Mouse (Mus musculus) telencephalon, adult 2 months (tissue): ENCODE measurements at regions not wholly inside any gene's neighbourhood (a gene's known extent, or its start where the extent isn't known, plus 50 kb on each side); places are given as distances from the start of the nearest gene placed in this dataset.

ENCODE experiments used
- DNase-seq: peaks from one replicate; pipeline ENCODE4 v3.0.0-alpha.2; 2011; ENCODE audit warnings: low read depth, low spot score

DNA sequence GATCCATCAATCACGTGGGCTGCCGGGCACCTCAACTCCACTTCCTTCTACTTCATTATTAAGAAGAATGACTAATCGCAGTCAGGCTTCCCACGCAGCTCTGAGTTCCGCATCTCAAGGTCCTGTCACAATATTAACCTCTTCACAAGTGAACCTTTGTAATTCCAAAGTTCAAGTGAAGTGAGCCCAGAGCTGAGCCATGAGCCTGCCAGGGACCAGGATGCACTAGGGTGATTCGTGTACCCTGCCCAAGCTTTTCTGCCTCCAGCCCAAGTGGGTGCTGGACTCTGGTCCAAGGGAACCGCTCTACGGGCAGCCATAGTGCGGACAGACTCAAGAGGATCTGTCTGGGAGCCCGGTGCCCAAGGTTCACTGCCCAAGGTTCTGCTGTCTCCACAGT, 463.4 kb downstream of the Ajap1 start:
- no peak for DNase-seq

DNA sequence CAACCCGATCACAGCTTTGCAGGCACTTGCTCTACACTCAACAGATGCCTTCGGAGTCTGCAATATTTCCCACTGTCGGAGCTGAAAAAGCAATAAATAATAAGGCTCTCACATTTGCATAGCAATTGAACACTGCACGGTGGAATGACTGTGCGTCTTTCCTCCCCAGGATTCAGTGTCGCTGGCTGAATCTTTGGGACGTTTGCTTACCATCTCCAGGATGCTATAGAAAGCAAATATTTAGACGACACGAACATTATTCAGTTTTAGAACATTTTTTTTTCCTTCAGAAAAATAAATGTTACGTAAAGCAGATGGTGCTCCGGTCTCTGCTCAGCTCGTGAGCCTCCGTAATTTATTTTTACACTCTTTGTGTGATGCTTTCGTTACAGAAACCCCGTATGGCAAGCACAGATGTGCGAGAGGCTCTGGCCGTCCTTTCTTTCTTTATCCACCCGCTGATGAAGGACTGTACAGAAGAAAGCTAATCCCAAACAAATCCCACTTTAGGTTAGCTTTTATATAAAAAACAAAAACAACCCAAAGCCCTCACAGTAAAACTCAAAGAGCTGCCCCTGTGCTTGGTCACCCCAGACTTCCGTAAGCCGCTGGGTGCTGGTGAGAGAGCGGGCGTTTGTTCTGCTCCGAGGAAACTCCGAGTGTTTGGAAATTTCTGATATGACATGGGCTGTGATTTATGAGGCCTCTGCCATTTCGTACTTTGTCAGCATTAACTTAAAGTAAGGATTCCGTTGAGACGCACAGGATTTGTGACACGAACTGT, 464.3 kb downstream of the Ajap1 start:
- peak; percentile 81 for DNase-seq

DNA sequence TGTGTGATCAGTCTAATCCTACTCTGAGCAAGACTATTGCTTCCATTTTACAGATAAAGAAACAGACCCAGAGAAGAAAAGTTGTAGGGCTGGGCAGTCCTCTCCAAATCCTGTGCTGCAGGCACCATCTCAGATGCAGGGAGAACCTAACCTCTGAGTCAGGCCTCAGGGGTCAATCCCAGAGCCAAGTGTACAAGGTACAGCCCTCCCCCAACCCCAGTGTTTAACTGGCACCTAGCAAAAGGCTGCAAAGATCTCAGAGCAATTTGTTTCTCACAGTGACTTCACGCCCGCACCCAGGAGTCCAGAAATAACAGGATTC, 464.8 kb downstream of the Ajap1 start:
- DNase-seq = no peak

DNA sequence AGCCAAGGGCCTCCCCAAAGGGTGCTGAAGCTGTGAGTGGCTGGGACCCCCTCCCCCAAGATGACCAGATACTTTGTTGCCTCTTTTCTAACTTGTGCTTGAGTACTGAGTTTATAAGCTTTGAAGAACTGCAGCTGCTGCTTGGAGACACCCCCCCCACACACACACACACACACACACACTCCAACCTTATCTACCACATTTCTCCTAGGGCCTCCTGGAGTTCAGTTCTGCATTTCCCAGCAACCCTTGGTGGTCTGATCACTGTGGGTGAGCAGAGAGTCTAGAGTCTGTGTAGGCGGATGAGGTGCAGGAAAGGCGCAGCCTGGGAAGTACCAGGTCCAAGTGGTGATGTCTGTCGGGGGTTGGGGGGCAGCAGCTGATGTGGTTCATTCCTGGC, 479.3 kb downstream of the Ajap1 start:
- no peak for DNase-seq

DNA sequence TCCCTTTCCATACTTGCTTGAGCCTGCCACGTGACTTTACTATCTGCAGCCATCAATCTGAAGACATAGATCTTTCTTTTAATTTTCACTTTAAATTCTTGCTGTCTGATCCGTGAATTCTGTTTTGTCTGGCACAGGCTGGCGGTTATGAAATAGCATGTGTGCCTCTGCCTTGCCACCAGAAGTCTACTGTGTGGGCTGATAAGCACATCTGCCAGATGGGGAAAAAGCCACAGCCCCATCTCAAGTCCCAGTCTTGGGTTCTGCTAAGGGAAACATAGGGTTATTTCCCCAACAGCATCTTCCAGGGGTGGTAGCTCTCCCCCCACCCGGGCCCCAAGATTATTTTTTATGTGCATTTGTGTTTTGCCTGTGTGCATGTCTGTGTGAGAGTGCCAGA, 480.1 kb downstream of the Ajap1 start:
- peak; percentile 35 for DNase-seq

DNA sequence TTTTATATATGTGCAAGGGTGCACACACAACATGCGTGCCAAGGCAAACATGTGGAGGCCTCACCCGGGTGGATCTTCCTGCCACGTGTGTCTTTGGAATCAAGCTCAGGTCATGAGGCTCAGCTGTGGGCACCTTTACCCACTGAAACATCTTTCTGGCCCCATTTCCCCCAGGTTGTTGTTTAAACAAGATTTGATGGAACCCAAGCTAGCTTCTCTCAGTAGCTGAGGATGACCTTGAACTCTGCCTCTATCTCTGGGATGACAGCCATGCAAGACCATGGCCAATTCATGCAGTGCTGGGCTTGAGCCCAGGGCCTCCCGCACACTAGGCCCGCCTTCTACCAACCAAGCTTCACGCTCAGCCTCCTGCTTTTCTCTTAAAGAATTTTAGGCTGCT, 480.9 kb downstream of the Ajap1 start:
- no peak for DNase-seq

DNA sequence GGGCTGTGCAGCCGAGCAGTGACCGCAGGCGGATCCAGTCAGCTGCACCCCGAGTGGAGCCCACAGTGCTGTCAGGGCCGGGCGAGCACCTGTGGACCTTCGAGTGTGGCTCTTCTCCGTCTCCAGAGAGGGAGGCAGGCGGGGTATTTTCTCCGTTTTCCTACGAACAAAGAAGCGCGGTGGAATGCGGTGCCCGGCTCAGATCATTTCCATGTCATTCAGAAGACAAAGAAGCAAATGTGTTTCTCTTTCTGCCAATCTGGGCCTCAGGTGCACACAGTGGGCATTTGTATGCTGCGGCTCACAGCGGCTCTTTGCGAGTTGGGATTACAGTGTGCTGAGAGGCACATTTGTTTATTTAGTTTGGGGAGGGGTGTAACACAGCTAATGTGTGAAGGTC, 483.1 kb downstream of the Ajap1 start:
- DNase-seq = no peak

DNA sequence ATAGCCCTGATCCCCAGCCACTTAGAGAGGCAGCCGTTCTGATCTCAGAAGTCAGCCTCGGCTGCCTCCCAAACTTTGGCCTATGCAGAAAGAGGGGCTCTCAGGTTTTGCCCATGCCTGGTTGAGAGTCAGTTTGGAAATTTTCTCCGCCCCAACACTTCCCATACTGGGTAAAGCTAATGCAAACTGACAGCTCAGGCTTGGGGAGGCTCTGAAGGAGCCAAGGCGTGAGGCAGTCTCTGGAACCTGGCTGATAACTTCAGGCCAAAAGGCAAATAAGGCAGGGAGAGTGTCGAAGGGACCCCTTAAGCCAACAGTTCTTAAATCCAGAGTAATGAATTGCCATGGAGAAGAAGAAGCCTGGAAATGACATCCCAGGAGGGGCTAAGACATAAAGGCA, 485.4 kb downstream of the Ajap1 start:
- DNase-seq = no peak

DNA sequence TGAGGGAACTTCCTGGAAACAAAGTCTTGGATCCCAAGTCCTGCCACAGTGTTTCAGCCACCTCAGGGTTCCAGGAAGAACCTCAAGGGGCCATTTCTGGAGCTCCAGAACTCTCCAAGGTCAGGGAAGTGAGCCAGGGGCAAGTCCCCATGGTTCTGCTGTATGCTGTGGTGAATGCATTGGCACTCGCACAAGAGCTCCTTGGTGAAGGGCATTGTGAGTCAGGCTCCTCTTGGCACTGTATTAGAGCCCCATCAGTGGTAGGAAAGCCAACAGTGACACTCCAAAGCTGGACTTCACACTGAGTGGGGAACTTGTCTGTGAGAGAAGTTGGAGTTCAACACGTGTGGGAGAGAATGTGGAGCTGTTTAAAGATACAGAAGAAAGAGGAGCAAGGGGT, 486.0 kb downstream of the Ajap1 start:
- no peak for DNase-seq

DNA sequence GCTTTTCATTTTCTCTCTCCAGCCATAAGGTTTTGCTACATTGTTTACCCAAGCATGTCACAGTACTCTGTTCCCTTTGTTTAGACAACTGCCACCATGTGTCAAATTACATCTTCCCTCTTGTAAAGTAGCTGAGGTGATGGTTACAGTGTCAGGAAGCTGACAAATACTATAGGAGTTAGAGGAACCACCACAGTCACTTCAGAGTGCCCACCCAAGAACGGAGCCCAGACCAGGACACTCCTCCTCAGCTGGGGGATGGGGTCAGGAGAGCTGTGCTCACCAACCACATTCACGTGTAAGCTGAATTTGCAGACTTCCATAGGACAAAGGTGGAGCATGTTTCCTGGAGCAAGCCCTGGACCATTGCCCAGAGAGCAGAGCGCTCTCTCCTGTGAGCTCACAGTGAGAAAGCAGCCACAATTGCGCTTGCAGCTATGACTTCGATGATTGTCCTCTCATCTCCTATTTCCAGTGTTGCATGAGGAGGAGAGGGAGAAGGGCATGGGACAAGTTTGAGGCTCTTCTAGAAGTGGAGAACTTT, 487.5 kb downstream of the Ajap1 start:
- no peak for DNase-seq

DNA sequence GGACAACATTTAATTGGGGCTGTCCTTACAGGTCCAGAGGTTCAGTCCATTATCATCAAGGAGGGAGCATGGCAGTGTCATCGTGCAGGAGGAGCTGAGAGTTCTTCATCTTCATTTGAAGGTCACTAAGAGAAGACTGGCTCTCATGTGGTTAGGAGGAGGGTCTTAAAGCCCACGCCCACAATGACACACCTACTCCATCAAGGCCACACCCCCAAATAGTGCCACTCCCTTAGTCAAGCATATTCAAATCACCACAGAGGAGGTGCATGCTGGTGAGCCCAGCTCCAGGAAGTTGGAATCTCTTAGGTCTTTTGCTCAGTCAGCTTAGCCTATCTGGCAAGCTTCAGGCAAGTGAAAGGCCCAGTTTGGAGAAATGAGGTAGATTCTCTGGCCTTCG, 488.4 kb downstream of the Ajap1 start:
- no peak for DNase-seq

DNA sequence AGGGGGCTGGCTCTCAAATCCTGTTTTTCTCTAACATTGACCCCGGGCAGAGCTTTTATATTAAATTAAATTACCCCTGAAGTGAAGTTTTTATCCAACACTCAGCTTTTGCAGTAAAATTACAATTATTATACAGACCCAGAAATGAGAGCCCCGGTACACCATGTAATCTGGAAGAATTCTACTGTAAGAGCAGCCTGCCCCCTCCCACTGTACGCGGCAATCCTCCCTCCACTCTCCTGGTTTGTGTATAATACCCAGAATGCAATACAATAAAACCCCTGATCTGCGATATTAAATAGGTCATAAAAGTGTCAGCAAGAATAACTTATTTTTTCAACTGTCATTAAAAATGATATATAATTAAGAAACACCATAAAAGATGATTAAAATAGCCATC, 492.3 kb downstream of the Ajap1 start:
- no peak for DNase-seq

DNA sequence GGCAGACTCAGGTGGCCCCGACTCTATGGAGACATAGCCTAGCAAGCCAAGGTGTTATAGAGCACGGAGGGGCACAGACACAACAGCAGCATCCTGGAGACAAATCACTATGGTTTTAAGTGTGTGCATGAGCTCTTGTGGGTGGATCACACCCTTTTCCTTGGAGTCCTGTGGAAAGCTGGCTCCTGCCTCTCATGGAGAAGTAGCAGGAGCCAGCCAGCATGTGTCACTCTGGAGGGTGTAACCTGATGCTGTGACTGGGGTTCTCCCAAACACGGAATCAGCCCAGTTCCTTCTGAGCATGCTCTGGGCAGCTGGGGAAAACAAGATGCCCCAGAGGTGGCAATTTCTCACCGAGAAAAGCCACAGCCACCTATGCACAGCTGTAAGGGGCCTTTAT, 494.9 kb downstream of the Ajap1 start:
- no peak for DNase-seq

DNA sequence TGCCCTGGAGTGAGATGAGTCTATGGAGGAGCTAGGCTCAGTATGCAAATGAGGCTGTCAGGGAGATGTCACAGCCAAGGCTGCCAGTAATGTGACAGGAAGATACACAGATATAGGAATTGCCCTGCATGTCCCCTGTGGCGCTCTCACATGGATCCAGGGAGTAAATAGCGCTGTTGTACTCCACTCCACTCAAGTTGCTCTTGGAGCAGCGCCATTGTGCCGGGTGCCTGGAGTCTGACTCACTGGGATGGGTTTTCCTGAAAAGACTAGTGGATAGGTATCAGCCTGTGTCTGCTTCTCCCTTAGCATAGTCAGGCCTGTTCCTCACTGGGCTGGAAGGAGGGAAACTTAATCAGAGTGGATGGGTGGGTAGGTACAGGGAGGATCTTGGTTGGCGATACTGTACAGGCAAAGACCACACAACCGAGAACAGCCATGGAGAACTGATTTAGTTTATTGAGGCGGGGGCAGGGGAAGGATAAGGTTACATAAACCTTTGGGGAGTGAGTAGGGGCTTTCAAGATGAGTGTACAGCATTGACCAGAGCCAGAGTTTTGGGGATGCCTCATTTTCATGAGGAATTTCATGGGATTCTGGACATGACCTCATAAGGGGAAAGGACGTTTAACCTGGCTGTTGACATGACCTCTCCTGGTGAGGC, 497.5 kb upstream of the Kcnab2 start:
- DNase-seq = no peak

DNA sequence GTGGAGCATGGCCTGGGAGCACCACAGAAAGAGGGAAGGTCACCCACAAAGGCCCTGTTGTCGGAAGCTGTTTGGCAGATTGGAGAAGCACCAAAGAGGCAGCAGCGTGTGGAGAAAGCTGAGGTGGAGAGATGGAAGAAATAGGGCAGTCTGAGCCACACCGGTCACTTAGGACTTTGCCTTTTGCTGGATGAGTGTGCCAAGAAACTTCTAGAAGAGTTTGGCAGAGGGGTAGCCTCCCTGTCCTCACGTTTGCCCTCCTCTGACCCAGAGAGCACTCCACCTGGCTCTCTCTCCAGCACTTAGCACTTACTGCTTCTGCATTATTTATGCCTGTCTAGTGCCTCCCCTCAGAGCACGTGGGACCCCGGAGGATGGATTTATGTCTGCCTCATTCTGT, 485.3 kb upstream of the Kcnab2 start:
- DNase-seq = no peak

DNA sequence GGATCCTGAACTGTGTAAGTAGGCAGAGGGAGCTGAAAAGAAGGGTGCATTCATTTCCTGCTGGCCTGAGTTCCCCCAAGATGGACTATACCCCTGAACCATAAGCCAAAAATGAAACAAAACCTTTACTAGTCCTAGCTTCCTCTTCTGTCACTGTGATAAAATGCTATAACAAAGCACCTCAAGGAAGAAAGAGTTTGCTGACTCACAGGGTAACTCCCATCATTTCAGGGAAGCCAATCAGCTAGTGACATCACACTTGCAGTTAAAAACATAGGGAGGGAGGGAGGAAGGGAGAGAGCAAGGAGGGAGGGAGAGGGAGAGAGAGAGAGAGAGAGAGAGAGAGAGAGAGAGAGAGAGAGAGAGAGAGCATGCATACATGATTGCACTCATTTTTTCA, 484.5 kb upstream of the Kcnab2 start:
- DNase-seq = no peak

DNA sequence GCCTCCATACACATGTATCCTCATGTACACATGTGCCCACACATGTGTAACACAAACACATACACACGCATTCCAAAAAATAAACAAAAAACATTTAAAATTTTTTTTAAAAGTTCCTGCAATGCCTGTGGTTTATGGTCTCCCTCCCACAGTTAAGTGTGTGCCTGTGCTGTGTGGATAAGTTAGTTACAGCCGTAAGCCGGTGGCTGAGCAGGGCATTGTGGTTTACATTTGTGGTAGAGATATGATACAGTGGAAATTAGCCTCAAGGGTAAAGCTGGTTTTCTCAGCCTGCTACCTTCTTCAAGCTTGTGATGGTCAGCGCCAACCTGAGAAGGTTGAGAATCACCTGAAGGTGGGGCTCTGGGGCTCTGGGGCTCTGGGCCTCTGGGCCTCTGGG, 484.0 kb upstream of the Kcnab2 start:
- DNase-seq = no peak

DNA sequence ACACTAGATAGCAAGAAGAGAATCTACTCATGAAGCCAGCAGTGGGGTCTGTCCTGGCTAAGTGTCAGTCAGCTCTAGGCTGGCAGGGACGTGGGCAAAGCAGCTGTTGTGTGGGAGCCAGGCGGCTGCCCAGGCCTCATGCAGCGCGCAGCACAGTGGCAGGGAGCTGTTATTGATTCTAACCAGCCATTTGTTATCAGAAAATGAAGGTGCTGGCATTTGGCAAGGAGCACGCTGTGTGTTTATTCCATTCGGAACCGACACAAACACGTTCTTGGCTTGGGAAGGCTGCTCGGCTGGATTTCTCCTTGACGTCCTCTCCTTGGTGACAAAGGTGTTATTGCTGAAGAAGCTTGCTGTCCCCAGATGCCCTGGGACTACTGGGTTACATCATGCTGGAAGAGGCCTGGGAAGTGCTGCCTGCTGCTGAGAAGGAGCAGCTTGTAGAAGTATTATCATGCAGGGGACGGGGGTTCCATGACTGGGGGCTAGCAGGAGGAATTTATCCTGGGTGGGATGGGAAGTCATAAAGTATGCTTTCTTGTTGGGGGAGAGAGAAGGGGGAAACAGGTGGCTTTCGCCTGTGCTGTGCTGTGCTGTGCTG, 482.1 kb upstream of the Kcnab2 start:
- DNase-seq = peak; percentile 39

DNA sequence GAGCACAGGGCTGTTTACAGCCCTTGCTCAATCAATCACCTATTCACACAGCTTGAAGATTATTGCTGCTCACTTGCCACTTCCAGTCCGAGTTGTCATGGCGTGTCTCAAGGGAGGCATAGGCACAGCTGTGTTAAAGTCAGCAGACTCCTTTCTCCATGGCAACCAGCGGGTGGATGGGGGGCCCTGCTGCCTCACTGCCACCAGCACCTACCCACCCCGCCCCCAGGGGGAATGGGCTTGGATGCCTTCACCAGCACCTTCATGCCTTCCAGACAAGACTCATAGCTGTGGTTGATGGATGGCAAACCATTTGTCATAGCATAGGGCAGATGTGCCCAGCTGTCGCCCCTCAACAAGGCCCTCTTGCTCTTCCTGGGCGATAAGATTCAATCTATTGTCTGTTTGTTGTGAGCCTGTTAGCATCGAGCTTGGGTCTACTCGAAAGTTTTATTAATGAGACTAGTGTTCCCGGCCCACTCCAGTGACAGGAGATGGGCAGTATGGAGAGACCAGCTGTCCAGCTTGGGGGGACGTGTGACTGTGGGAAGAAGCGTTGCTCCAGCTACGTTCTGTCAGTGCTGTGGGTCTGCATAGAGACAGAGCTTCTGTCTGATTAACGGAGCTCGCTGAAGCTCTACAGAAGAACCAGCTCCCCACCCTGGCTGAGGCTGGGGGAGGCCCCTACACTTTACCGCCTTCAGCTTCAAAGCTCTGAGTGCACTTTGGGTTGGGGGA, 475.7 kb upstream of the Kcnab2 start:
- no peak for DNase-seq

DNA sequence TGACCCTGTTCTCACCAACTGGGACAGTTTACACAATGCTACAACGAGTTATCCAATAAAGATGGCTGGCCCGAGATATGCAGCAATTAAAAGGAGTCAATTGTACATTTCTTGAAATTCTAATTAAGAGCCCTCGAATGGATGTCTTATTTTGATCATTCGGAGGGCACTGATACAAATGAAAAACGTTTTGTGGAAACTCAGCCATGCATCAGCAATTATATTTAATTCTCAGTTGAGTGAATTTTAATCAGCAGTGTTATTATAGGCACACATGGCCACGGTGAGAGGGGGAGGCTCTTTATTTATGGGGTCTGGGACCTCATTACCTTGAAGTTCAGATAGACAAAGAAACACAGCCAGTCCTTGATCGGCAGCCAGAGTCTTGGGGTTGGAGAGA, 471.3 kb upstream of the Kcnab2 start:
- DNase-seq = no peak

DNA sequence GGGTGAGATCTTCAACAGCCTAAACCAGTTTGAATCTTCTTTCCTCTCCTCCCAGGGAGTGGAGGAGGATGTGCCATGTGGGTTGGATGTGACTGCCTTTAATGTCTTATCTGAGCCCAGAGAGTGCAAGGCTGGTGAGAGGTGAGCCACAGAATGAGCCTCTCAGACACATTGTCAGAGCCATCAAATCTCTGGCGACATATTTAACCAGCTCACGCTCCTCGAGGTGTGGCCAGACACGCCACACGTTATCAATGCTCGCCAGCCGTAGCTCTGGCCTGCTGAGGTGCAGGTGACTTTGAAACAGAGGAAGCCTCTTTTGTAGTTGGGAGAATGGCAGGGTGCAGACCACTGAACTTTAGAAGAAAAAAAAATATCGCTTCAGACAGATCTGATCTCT, 463.5 kb upstream of the Kcnab2 start:
- DNase-seq = no peak

DNA sequence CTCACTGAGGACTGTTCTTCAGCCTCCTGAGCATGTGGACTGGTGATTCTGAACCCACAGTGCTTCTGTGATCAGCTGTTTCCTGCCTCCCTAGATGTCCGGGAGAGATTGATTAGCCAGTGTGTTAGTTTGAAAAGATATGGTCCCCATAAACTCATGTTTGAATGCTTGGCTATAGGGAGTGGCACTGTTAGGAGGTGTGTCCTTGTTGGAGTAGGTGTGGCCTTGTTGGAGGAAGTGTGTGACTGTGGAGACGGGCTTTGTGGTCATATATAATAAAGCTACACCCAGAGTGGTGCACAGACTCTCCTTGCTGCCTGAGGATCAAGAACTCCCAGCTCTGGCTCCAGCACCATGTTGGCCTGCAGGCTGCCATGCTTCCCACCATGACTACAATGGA, 458.9 kb upstream of the Kcnab2 start:
- DNase-seq = no peak
